Mouse (Mus musculus) myocyte (in vitro differentiated cells): ENCODE measurements around the gene Ccdc181.
A peak's percentile ranks its signal among the peaks of the same experiment; 100 is the strongest.

Experiments used
- CEBPB ChIP-seq: IDR thresholded peaks from 2 replicates; pipeline ENCODE4 v1.6.1; 2011; ENCODE audit warnings: mild to moderate bottlenecking, moderate library complexity; ENCODE audit not compliant: poor library complexity, insufficient read depth, severe bottlenecking
- E2F4 ChIP-seq: IDR thresholded peaks from one replicate; pipeline ENCODE4 v1.6.1; 2011; ENCODE audit warnings: mild to moderate bottlenecking, control low read depth, moderate library complexity; ENCODE audit not compliant: insufficient read depth
- MAX ChIP-seq: IDR thresholded peaks from one replicate; pipeline ENCODE4 v1.6.1; 2011; ENCODE audit warnings: low read depth, mild to moderate bottlenecking, control low read depth
- MYOD1 ChIP-seq, 3 experiments: IDR thresholded peaks; one replicate each; pipeline ENCODE4 v1.6.1; 2011; ENCODE audit warnings: control low read depth in 2 of 3, low read depth in 2 of 3, mild to moderate bottlenecking in 2 of 3, moderate library complexity in 1 of 3; ENCODE audit not compliant: insufficient read length in 2 of 3, control insufficient read depth in 1 of 3
- POLR2A ChIP-seq: IDR thresholded peaks from one replicate; pipeline ENCODE4 v1.6.1; 2011; ENCODE audit warnings: low read depth, mild to moderate bottlenecking, control low read depth, moderate library complexity; ENCODE audit not compliant: insufficient read length
- POLR2AphosphoS2 ChIP-seq: IDR thresholded peaks from one replicate; pipeline ENCODE4 v1.6.1; 2011; ENCODE audit warnings: low read depth, control low read depth; ENCODE audit not compliant: insufficient read length
- REST ChIP-seq: IDR thresholded peaks from one replicate; pipeline ENCODE4 v1.6.1; 2011; ENCODE audit warnings: mild to moderate bottlenecking, control low read depth, moderate library complexity; ENCODE audit not compliant: insufficient read depth, insufficient read length
- TCF12 ChIP-seq: IDR thresholded peaks from one replicate; pipeline ENCODE4 v1.6.1; 2011; ENCODE audit warnings: mild to moderate bottlenecking, control low read depth; ENCODE audit not compliant: poor library complexity, insufficient read depth, severe bottlenecking
- USF1 ChIP-seq: IDR thresholded peaks from one replicate; pipeline ENCODE4 v1.6.1; 2011; ENCODE audit warnings: low read depth, mild to moderate bottlenecking, control low read depth, moderate library complexity

DNA sequence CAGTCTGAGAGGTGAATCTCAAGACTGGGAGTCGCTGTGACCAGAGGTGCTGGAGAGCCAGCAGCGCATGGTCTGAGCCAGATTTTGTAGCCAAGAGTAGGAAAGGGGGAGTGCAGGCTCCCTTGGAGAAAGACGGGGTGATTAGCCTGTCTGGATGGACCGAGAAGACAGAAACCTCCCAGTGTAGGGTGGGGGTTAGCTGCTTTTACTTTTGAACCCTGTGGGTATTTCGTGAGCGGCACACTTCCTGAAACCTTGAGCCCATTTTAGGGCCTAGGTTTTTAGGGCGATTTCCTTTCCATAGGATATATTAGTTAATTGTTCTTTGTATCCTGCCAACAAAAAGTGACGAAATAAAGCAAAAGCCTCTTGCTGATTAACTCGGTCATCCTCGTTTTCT lies 27.4 kb upstream of the Ccdc181 start:
- TF ChIP-seq POLR2A (no peak), POLR2AphosphoS2 (peak; percentile 31), MYOD1 (IDR thresholded peaks at IDR 0.05; ENCODE audit: control insufficient read depth in 1 of 3, insufficient read length in 2 of 3, low read depth in 2 of 3) (no peak), MAX (no peak), TCF12 (no peak), E2F4 (no peak), CEBPB (no peak), USF1 (no peak), REST (no peak)
